Mouse (Mus musculus) testis, adult 2 months (tissue): ENCODE data around the gene Plekha7. TPM values are rescaled to one million over a fixed set of nuclear protein-coding genes. Genes with fewer than 3 reads are reported as not detected.
A peak's percentile ranks its signal among the peaks of the same experiment; 100 is the strongest.
"Not testable (repeated sequence)": the region's sequence is repeated elsewhere in the genome, so short reads cannot be mapped to it uniquely, and the experiment has no call there.

Source experiments
- H3K27ac ChIP-seq: fragments of 200-500 bp; 2 replicates; pipeline ENCODE4 v1.5.1; 2012; ENCODE audit warnings: low read depth, low read length; ENCODE audit not compliant: control insufficient read depth, insufficient read depth
- H3K27me3 ChIP-seq: fragments of 200-500 bp; 2 replicates; pipeline ENCODE4 v1.6.1; 2012; ENCODE audit warnings: mild to moderate bottlenecking, low read length, moderate library complexity; ENCODE audit not compliant: control insufficient read depth, insufficient read depth
- H3K36me3 ChIP-seq: fragments of 200-500 bp; 2 replicates; pipeline ENCODE4 v1.6.1; 2012; ENCODE audit warnings: mild to moderate bottlenecking, low read length; ENCODE audit not compliant: control insufficient read depth, insufficient read depth
- H3K4me1 ChIP-seq: fragments of 200-500 bp; 2 replicates; pipeline ENCODE4 v1.6.1; 2012; ENCODE audit warnings: low read length; ENCODE audit not compliant: control insufficient read depth, insufficient read depth
- H3K4me3 ChIP-seq: fragments of 200-500 bp; 2 replicates; pipeline ENCODE4 v1.5.1; 2012; ENCODE audit warnings: low read depth, mild to moderate bottlenecking, low read length, moderate library complexity, mixed read lengths; ENCODE audit not compliant: control insufficient read depth
- CTCF ChIP-seq: fragments of 200-500 bp; IDR thresholded peaks from 2 replicates; pipeline ENCODE4 v1.5.1; 2012; ENCODE audit warnings: low read depth, mild to moderate bottlenecking, inconsistent platforms, low read length, moderate library complexity; ENCODE audit not compliant: control insufficient read depth, insufficient read depth, insufficient replicate concordance
- POLR2A ChIP-seq: fragments of 200-500 bp; IDR thresholded peaks from 2 replicates; pipeline ENCODE4 v1.6.1; 2012; ENCODE audit warnings: low read depth, mild to moderate bottlenecking, inconsistent platforms, low read length, moderate library complexity; ENCODE audit not compliant: control insufficient read depth
- polyA plus RNA-seq: library from polyadenylated mRNA; depleted of rRNA; stranded (reverse); fragments of >200 nt; gene quantifications from 2 replicates; pipeline ENCODE4 v1.2.3, GENCODE M21; 2012; rRNA removed

The Plekha7 gene
- polyA plus RNA-seq, 1 experiment: 6.0 TPM

DNA sequence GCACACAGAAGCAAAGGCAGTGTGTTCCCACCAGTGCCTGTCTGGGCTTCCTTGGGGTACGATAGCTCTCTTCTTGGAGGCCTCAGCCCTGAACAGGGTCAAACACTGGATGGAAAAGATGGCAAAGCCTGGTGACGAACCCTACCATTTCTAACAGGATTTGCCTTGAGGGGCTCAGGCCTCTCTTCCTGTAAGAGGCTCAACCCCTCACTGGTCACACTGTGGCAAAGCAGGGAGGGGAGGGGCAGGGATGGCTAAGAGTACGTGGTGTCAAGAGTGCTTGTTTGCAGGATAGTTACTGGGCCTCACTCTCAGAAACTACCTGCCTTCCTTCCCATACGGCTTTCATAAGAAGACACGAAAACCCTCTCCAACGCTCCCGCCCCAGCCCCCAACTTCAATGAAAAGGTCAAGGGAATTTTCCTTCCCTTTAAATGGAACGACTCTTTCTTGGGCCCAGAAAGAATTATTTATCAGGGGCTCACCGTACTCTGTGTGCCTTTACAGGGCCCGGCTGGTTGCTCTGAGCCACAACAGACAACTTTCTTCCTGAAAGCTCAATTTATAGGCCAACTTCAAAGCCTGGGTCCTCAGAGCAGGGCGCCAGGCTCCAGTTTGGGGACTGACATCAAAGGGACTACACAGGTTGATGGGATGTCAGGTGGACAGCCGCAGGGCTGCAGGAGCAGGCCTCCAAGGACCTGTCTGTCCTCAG is 192.8 kb downstream of the Plekha7 start:
- no peak for TF ChIP-seq CTCF
- TF ChIP-seq POLR2A: no peak
- Histone ChIP-seq H3K27ac (no peak overlapping the region), H3K4me3 (no peak overlapping the region), H3K27me3 (no peaks in the 10 kb centered on the region), H3K4me1 (no peaks in the 10 kb centered on the region; the same call in 1 of the 2 replicates), H3K36me3 (no peaks in the 10 kb centered on the region)

GRCm38 (mm10) chr7:116111546-116111945 is 196.6 kb downstream of the Plekha7 start:
- no peak overlapping the region for H3K27ac ChIP-seq
- no peaks in the 10 kb centered on the region for H3K27me3 ChIP-seq
- H3K4me3 ChIP-seq: no peak overlapping the region
- H3K4me1 ChIP-seq: no peaks in the 10 kb centered on the region
- H3K36me3 ChIP-seq: no peaks in the 10 kb centered on the region
- no peak for TF ChIP-seq CTCF
- no peak for TF ChIP-seq POLR2A

DNA sequence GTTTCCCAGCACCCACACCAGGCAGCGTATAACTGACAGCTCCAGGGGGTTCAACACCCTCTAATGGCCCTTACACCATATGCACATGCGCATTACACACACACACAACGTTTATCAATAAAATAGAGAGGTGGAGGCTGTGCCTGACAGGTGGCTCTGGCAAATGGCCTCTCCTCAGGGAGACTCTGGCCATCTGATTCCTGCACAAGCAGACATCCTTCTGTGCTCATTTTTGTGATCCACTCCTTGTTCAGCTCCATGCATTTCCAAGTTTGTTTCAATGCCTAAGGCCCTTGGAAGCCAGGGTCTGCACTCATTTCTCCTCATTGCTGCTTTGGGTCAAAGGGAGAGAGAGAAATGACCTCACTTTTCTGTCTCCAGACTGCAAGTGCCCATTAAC is 197.5 kb downstream of the Plekha7 start:
- H3K4me3 ChIP-seq: no peak overlapping the region
- H3K4me1 ChIP-seq: no peaks in the 10 kb centered on the region
- TF ChIP-seq POLR2A (no peak), CTCF (no peak)

GRCm38 (mm10) chr7:116103091-116103490 is 205.1 kb downstream of the Plekha7 start:
- H3K36me3 ChIP-seq: peaks cover 1% of the 10 kb centered on the region
- no peaks in the 10 kb centered on the region for H3K27me3 ChIP-seq
- H3K27ac ChIP-seq: no peak overlapping the region
- no peak for TF ChIP-seq POLR2A
- no peak for TF ChIP-seq CTCF
- no peaks in the 10 kb centered on the region for H3K4me1 ChIP-seq
- no peak overlapping the region for H3K4me3 ChIP-seq

More for the DNA sequence above, 197.5 kb downstream of the Plekha7 start:
- Histone ChIP-seq H3K27ac (no peak overlapping the region), H3K27me3 (no peaks in the 10 kb centered on the region), H3K36me3 (no peaks in the 10 kb centered on the region)

- Histone ChIP-seq H3K4me1 (no peaks in the 10 kb centered on the region), H3K36me3 (peaks cover 1% of the 10 kb centered on the region), H3K27me3 (no peaks in the 10 kb centered on the region), H3K27ac (no peak overlapping the region), H3K4me3 (no peak overlapping the region)
- TF ChIP-seq CTCF (no peak), POLR2A (no peak)
Measured at GRCm38 (mm10) chr7:116099952-116100528, 208.1 kb downstream of the Plekha7 start.

DNA sequence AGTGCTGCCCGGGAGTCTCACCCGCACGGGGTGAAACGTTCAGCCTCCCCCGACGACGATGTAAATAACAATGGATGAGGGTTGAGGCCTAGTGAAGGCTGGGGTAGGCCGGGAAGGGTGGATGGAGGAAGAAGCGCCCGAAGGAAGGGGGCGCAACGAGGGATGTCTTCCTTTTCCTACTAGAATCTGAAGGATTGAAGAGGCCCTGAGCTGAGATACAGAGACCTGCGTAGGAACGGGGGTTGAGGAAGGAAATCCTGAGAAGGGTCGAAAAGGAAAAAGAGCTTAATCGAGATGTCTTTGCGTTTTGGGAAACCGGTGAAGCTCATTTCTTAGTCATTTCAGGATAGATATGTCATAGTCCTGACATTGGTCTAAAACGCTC is 214.7 kb downstream of the Plekha7 start:
- Histone ChIP-seq H3K4me3 (peak overlapping the region; percentile 99), H3K36me3 (no peaks in the 10 kb centered on the region), H3K27ac (peak overlapping the region; percentile 99), H3K27me3 (no peaks in the 10 kb centered on the region), H3K4me1 (peaks cover 2% of the 10 kb centered on the region; the same call in 1 of the 2 replicates)
- TF ChIP-seq CTCF (no peak), POLR2A (no peak)

DNA sequence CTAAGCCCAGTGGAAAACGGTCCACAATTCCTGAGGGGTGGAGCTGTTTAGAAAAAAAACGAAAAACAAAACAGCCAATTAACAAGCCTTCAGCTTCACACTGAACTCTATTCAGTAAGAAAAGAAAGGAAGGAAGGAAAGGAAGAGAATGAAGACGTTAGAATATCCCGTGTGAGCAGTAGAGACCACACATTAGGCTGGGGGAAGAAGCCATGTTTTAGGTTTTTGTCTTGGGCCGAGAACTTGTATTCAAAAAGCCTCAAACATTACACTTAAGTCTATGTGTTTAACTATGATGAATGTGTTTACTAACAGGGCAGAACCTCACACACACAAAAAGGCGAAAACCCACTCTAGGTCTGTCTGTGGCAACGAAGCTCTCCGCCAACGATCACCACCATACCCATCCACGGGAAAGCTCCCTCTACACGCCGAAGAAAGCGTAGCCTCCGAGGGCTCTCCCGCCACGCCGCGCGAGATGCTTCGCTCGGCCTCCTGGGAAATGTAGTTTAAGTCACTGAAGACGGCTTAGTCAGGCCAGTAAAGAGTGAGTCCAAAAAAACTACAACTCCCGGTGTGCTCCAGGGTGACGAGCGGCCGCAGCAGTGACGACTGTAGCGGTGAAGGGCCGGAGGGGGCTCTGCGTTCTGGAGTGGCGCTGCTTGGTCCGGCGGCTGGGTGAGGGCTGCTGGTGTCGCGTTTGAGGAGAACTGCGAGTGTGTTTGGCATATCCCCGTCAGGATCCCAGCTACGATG is 215.3 kb downstream of the Plekha7 start:
- peak overlapping the region; percentile 99 for H3K27ac ChIP-seq

GRCm38 (mm10) chr7:116084366-116084765 is 223.8 kb downstream of the Plekha7 start, which contains the start of gene Gm4353:
TSS of gene Gm4353 (minus strand) at chr7:116084635.
- H3K27me3 ChIP-seq, H3K4me3 ChIP-seq, H3K4me1 ChIP-seq, H3K27ac ChIP-seq, H3K36me3 ChIP-seq: not testable (repeated sequence)

More for the DNA sequence above, 215.3 kb downstream of the Plekha7 start:
- H3K36me3 ChIP-seq: no peaks in the 10 kb centered on the region
- H3K27me3 ChIP-seq: no peaks in the 10 kb centered on the region
- TF ChIP-seq POLR2A (peak; percentile 99), CTCF (peak; percentile 24; the same call in 1 of the 2 replicates)
- peaks cover 2% of the 10 kb centered on the region; the same call in 1 of the 2 replicates for H3K4me1 ChIP-seq
- peak overlapping the region; percentile 99 for H3K4me3 ChIP-seq

Other genes with a start within 250 kb of the Plekha7 start
- 1.6 and 1.7 TPM in 2 replicates for gene Gm4353, start 223.7 kb downstream of the Plekha7 start, polyA plus RNA-seq
- gene Rps13, start 25.8 kb upstream of the Plekha7 start, polyA plus RNA-seq: 198 and 308 TPM in 2 replicates
- 3.8 and 5.6 TPM in 2 replicates for gene Pik3c2a, start 135.1 kb upstream of the Plekha7 start, polyA plus RNA-seq
- gene Nucb2, start 196.0 kb upstream of the Plekha7 start, polyA plus RNA-seq: 7.5 and 10.0 TPM in 2 replicates